Mouse (Mus musculus): ENCODE data around the gene 1810049J17Rik. TPM values are rescaled to one million over a fixed set of nuclear protein-coding genes. Genes with fewer than 3 reads are reported as not detected.
A peak's percentile ranks its signal among the peaks of the same experiment; 100 is the strongest.

1810049J17Rik gene
- polyA plus RNA-seq, 1 experiment from 2014 or later, result 2.1 TPM

GRCm38 (mm10) chr15:12355261-12355660 is 33.6 kb upstream of the 1810049J17Rik start:
- H3K4me1 ChIP-seq (ENCODE audit: control insufficient read depth, insufficient read depth, low read length), result no peaks in the 10 kb centered on the region
- WGBS, result 90% methylated on average over 6 of the region's 6 CpGs
- no peak overlapping the region for H3K9ac ChIP-seq (ENCODE audit: low read depth, low read length)
- H3K36me3 ChIP-seq (ENCODE audit: control insufficient read depth, insufficient read depth, low read length), result peaks cover 54% of the 10 kb centered on the region
- no peak overlapping the region for H3K27ac ChIP-seq (replicated peaks; ENCODE audit: low read depth, low read length)
- no peak for ATAC-seq (ENCODE audit: low read depth)
- H3K27me3 ChIP-seq (replicated peaks; ENCODE audit: control insufficient read depth, insufficient read depth, low read length), result no peaks in the 10 kb centered on the region
- H3K4me3 ChIP-seq (ENCODE audit: low read depth, low read length), result no peak overlapping the region
- DNase-seq (ENCODE audit: low spot score), result no peak
- no peaks in the 10 kb centered on the region for H3K9me3 ChIP-seq (ENCODE audit: control insufficient read depth, low read length)
- H3K4me2 ChIP-seq (ENCODE audit: low read depth, low read length), result no peak overlapping the region

- H3K4me1 ChIP-seq (ENCODE audit: control insufficient read depth, insufficient read depth, low read length), result no peaks in the 10 kb centered on the region
- no peaks in the 10 kb centered on the region for H3K9me3 ChIP-seq (ENCODE audit: control insufficient read depth, low read length)
- no peaks in the 10 kb centered on the region for H3K27me3 ChIP-seq (replicated peaks; ENCODE audit: control insufficient read depth, insufficient read depth, low read length)
- H3K4me3 ChIP-seq (ENCODE audit: low read depth, low read length), result no peak overlapping the region
- DNase-seq (ENCODE audit: low spot score) (no peak), ATAC-seq (ENCODE audit: low read depth) (no peak)
- no peak overlapping the region for H3K9ac ChIP-seq (ENCODE audit: low read depth, low read length)
- 92% methylated on average over 2 of the region's 2 CpGs for WGBS
- peaks cover 63% of the 10 kb centered on the region for H3K36me3 ChIP-seq (ENCODE audit: control insufficient read depth, insufficient read depth, low read length)
- H3K27ac ChIP-seq (replicated peaks; ENCODE audit: low read depth, low read length), result no peak overlapping the region
- no peak overlapping the region for H3K4me2 ChIP-seq (ENCODE audit: low read depth, low read length)
Observed at GRCm38 (mm10) chr15:12354281-12354810, 32.6 kb upstream of the 1810049J17Rik start.

- no peak for DNase-seq (ENCODE audit: low spot score)
- WGBS, result 95% methylated on average over 7 of the region's 7 CpGs
- Histone ChIP-seq H3K36me3 (ENCODE audit: control insufficient read depth, insufficient read depth, low read length) (peaks cover 68% of the 10 kb centered on the region), H3K27ac (replicated peaks; ENCODE audit: low read depth, low read length) (no peak overlapping the region), H3K4me3 (ENCODE audit: low read depth, low read length) (no peak overlapping the region), H3K4me1 (ENCODE audit: control insufficient read depth, insufficient read depth, low read length) (no peaks in the 10 kb centered on the region), H3K9me3 (ENCODE audit: control insufficient read depth, low read length) (no peaks in the 10 kb centered on the region), H3K9ac (ENCODE audit: low read depth, low read length) (no peak overlapping the region), H3K27me3 (replicated peaks; ENCODE audit: control insufficient read depth, insufficient read depth, low read length) (no peaks in the 10 kb centered on the region), H3K4me2 (ENCODE audit: low read depth, low read length) (no peak overlapping the region)
- ATAC-seq (ENCODE audit: low read depth), result no peak
Observed at GRCm38 (mm10) chr15:12351470-12351869, 29.8 kb upstream of the 1810049J17Rik start.

- Histone ChIP-seq H3K36me3 (ENCODE audit: control insufficient read depth, insufficient read depth, low read length) (peaks cover 69% of the 10 kb centered on the region), H3K4me2 (ENCODE audit: low read depth, low read length) (no peak overlapping the region), H3K4me3 (ENCODE audit: low read depth, low read length) (no peak overlapping the region), H3K9me3 (ENCODE audit: control insufficient read depth, low read length) (no peaks in the 10 kb centered on the region), H3K9ac (ENCODE audit: low read depth, low read length) (no peak overlapping the region), H3K4me1 (ENCODE audit: control insufficient read depth, insufficient read depth, low read length) (no peaks in the 10 kb centered on the region), H3K27me3 (replicated peaks; ENCODE audit: control insufficient read depth, insufficient read depth, low read length) (no peaks in the 10 kb centered on the region), H3K27ac (replicated peaks; ENCODE audit: low read depth, low read length) (no peak overlapping the region)
- DNase-seq (ENCODE audit: low spot score) (no peak), ATAC-seq (ENCODE audit: low read depth) (no peak)
- 85% methylated on average over 5 of the region's 5 CpGs for WGBS
Observed at GRCm38 (mm10) chr15:12349840-12350239, 28.1 kb upstream of the 1810049J17Rik start.

- H3K4me3 ChIP-seq (ENCODE audit: low read depth, low read length), result no peak overlapping the region
- no peak overlapping the region for H3K4me2 ChIP-seq (ENCODE audit: low read depth, low read length)
- H3K27me3 ChIP-seq (replicated peaks; ENCODE audit: control insufficient read depth, insufficient read depth, low read length), result no peaks in the 10 kb centered on the region
- no peak overlapping the region for H3K27ac ChIP-seq (replicated peaks; ENCODE audit: low read depth, low read length)
- peaks cover 69% of the 10 kb centered on the region for H3K36me3 ChIP-seq (ENCODE audit: control insufficient read depth, insufficient read depth, low read length)
- WGBS, result 69% methylated on average over 3 of the region's 3 CpGs
- H3K9me3 ChIP-seq (ENCODE audit: control insufficient read depth, low read length), result no peaks in the 10 kb centered on the region
- H3K4me1 ChIP-seq (ENCODE audit: control insufficient read depth, insufficient read depth, low read length), result no peaks in the 10 kb centered on the region
- no peak overlapping the region for H3K9ac ChIP-seq (ENCODE audit: low read depth, low read length)
- DNase-seq (ENCODE audit: low spot score) (no peak), ATAC-seq (ENCODE audit: low read depth) (no peak)
Observed at GRCm38 (mm10) chr15:12348950-12349349, 27.3 kb upstream of the 1810049J17Rik start.

- Histone ChIP-seq H3K36me3 (ENCODE audit: control insufficient read depth, insufficient read depth, low read length) (peaks cover 61% of the 10 kb centered on the region), H3K4me1 (ENCODE audit: control insufficient read depth, insufficient read depth, low read length) (no peaks in the 10 kb centered on the region), H3K27ac (replicated peaks; ENCODE audit: low read depth, low read length) (no peak overlapping the region), H3K4me3 (ENCODE audit: low read depth, low read length) (no peak overlapping the region), H3K27me3 (replicated peaks; ENCODE audit: control insufficient read depth, insufficient read depth, low read length) (no peaks in the 10 kb centered on the region), H3K9me3 (ENCODE audit: control insufficient read depth, low read length) (no peaks in the 10 kb centered on the region), H3K4me2 (ENCODE audit: low read depth, low read length) (no peak overlapping the region), H3K9ac (ENCODE audit: low read depth, low read length) (no peak overlapping the region)
- DNase-seq (ENCODE audit: low spot score) (no peak), ATAC-seq (ENCODE audit: low read depth) (no peak)
- 90% methylated on average over 3 of the region's 3 CpGs for whole genome bisulfite sequencing
Observed at GRCm38 (mm10) chr15:12346916-12347315, 25.2 kb upstream of the 1810049J17Rik start.

- Histone ChIP-seq H3K9ac (ENCODE audit: low read depth, low read length) (no peak overlapping the region), H3K27ac (replicated peaks; ENCODE audit: low read depth, low read length) (peak overlapping the region; percentile 22; the same call in 1 of the 2 replicates), H3K36me3 (ENCODE audit: control insufficient read depth, insufficient read depth, low read length) (peaks cover 34% of the 10 kb centered on the region), H3K4me2 (ENCODE audit: low read depth, low read length) (no peak overlapping the region), H3K4me3 (ENCODE audit: low read depth, low read length) (no peak overlapping the region), H3K9me3 (ENCODE audit: control insufficient read depth, low read length) (no peaks in the 10 kb centered on the region), H3K4me1 (ENCODE audit: control insufficient read depth, insufficient read depth, low read length) (0 out of 2 replicates have a peak, but pooled peaks cover 5% of the 10 kb centered on the region), H3K27me3 (replicated peaks; ENCODE audit: control insufficient read depth, insufficient read depth, low read length) (no peaks in the 10 kb centered on the region)
- ATAC-seq (ENCODE audit: low read depth), result peak; percentile 86
- 52% methylated on average over 4 of the region's 4 CpGs for WGBS
- DNase-seq (ENCODE audit: low spot score), result peak; percentile 55
Observed at GRCm38 (mm10) chr15:12341401-12341758, 19.7 kb upstream of the 1810049J17Rik start.

GRCm38 (mm10) chr15:12340536-12341400 is 19.1 kb upstream of the 1810049J17Rik start:
- no peak for DNase-seq (ENCODE audit: low spot score)
- ATAC-seq (ENCODE audit: low read depth), result no peak
- H3K4me2 ChIP-seq (ENCODE audit: low read depth, low read length), result no peak overlapping the region
- peaks cover 28% of the 10 kb centered on the region for H3K36me3 ChIP-seq (ENCODE audit: control insufficient read depth, insufficient read depth, low read length)
- no peak overlapping the region for H3K9ac ChIP-seq (ENCODE audit: low read depth, low read length)
- 69% methylated on average over 5 of the region's 5 CpGs for WGBS
- no peak overlapping the region for H3K4me3 ChIP-seq (ENCODE audit: low read depth, low read length)
- peak overlapping the region; percentile 22; the same call in 1 of the 2 replicates for H3K27ac ChIP-seq (replicated peaks; ENCODE audit: low read depth, low read length)
- no peaks in the 10 kb centered on the region for H3K27me3 ChIP-seq (replicated peaks; ENCODE audit: control insufficient read depth, insufficient read depth, low read length)
- H3K9me3 ChIP-seq (ENCODE audit: control insufficient read depth, low read length), result no peaks in the 10 kb centered on the region
- 0 out of 2 replicates have a peak, but pooled peaks cover 5% of the 10 kb centered on the region for H3K4me1 ChIP-seq (ENCODE audit: control insufficient read depth, insufficient read depth, low read length)
